Mouse (Mus musculus): ENCODE data around the gene Olfr507. TPM values are rescaled to one million over a fixed set of nuclear protein-coding genes. Genes with fewer than 3 reads are reported as not detected.

The Olfr507 gene
- polyA plus RNA-seq, 1 experiment from 2014 or later, result not detected

Other genes starting within 250 kb of the Olfr507 start
- gene Olfr495, start 228.6 kb upstream of the Olfr507 start, polyA plus RNA-seq (2015; fragmentation: Nextera tagmentation; extraction: Ambion mirVana), result 0.14 TPM in 1 of 2 replicates, not detected in the other
- gene Olfr497, start 201.4 kb upstream of the Olfr507 start, polyA plus RNA-seq (2015; fragmentation: Nextera tagmentation; extraction: Ambion mirVana), result not detected in 2 replicates
- 0.09 and 0.13 TPM in 2 replicates for gene Olfr498, start 156.5 kb upstream of the Olfr507 start, polyA plus RNA-seq (2015; fragmentation: Nextera tagmentation; extraction: Ambion mirVana)
- gene Olfr502, start 96.7 kb upstream of the Olfr507 start, polyA plus RNA-seq (2015; fragmentation: Nextera tagmentation; extraction: Ambion mirVana), result not detected in 2 replicates
- gene Olfr503, start 77.3 kb upstream of the Olfr507 start, polyA plus RNA-seq (2015; fragmentation: Nextera tagmentation; extraction: Ambion mirVana), result not detected in 2 replicates
- not detected in 2 replicates for gene Olfr504, start 56.0 kb upstream of the Olfr507 start, polyA plus RNA-seq (2015; fragmentation: Nextera tagmentation; extraction: Ambion mirVana)
- 0.08 and 0.19 TPM in 2 replicates for gene Olfr506, start 11.0 kb upstream of the Olfr507 start, polyA plus RNA-seq (2015; fragmentation: Nextera tagmentation; extraction: Ambion mirVana)
- gene Olfr508, start 8.2 kb downstream of the Olfr507 start, polyA plus RNA-seq (2015; fragmentation: Nextera tagmentation; extraction: Ambion mirVana), result 0.30 TPM in 1 of 2 replicates, not detected in the other
- gene Olfr509, start 30.1 kb downstream of the Olfr507 start, polyA plus RNA-seq (2015; fragmentation: Nextera tagmentation; extraction: Ambion mirVana), result 0.25 and 0.47 TPM in 2 replicates
- gene Olfr510, start 44.6 kb downstream of the Olfr507 start, polyA plus RNA-seq (2015; fragmentation: Nextera tagmentation; extraction: Ambion mirVana), result 0.17 TPM in 1 of 2 replicates, not detected in the other
- 0.47 TPM in 1 of 2 replicates, not detected in the other for gene Olfr512, start 91.5 kb downstream of the Olfr507 start, polyA plus RNA-seq (2015; fragmentation: Nextera tagmentation; extraction: Ambion mirVana)
- gene Olfr513, start 129.2 kb downstream of the Olfr507 start, polyA plus RNA-seq (2015; fragmentation: Nextera tagmentation; extraction: Ambion mirVana), result 0.17 TPM in 1 of 2 replicates, not detected in the other
- not detected in 2 replicates for gene Olfr514, start 204.2 kb downstream of the Olfr507 start, polyA plus RNA-seq (2015; fragmentation: Nextera tagmentation; extraction: Ambion mirVana)
- gene Olfr516, start 228.7 kb downstream of the Olfr507 start, polyA plus RNA-seq (2015; fragmentation: Nextera tagmentation; extraction: Ambion mirVana), result 0.14 and 0.23 TPM in 2 replicates